Mouse (Mus musculus) kidney, postnatal 36 days (tissue): Measurements from ENCODE around the gene S100pbp.
A peak's percentile ranks its signal among the peaks of the same experiment; 100 is the strongest.

Experiments used
- DNase-seq, 2 experiments: peaks; one replicate each; pipeline ENCODE4 v3.0.0; 2021 to 2022; ENCODE audit warnings: mixed read lengths in 2 of 2

The S100pbp gene

DNA sequence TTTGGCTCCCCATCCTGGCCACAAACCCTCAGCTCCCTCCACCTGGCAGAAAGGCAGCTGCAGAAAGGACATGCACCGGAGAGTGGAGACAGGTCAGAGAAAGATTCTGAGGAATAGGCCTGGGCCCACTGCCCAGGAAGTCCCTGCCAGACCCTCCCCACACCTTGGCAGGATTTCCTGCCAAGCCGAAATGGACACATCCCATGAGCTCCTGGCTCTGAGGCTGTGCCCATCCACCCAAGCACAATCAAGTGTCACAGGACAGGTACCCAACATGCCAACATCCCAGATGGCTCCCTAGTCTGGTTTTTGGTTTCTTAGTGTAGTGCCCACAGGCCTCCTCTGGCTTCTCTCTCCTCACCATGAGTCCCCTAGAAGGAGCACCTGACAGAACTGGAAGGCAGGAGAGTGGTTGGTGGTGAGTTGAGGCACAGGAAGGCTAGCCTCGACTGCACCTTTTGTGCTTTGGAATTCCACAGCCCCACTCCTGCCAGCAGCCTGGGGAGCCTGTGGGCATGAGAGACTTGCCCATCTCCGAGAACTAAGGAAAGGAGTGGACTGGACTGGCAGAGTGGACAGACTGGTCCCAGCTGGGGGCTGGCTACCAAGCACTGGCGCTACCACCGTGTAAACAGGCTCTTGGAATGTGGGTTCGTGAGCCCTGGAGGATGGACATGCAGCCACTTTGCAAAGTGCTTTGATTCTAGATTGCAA, 31.0 kb upstream of the S100pbp start:
- DNase-seq, result no peak

DNA sequence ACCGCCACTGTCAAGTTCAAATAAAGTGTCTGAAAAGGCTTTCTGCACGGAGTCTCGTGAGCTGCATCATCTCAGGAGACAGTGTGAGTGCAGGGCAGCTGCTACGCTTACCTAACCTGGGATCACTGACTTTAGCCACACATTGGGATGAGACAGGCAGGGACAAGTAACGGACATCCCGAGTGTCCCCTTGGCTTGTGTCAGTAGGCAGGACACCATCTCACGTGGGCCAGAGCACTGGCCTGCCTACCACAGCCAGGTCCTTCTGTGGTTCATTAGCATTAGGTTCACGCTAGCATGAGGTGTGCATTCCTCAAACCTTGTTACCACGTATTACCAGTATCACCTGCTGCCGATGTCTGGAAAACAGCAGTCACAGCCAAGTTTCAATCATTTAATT, 29.7 kb upstream of the S100pbp start:
- DNase-seq, result no peak

DNA sequence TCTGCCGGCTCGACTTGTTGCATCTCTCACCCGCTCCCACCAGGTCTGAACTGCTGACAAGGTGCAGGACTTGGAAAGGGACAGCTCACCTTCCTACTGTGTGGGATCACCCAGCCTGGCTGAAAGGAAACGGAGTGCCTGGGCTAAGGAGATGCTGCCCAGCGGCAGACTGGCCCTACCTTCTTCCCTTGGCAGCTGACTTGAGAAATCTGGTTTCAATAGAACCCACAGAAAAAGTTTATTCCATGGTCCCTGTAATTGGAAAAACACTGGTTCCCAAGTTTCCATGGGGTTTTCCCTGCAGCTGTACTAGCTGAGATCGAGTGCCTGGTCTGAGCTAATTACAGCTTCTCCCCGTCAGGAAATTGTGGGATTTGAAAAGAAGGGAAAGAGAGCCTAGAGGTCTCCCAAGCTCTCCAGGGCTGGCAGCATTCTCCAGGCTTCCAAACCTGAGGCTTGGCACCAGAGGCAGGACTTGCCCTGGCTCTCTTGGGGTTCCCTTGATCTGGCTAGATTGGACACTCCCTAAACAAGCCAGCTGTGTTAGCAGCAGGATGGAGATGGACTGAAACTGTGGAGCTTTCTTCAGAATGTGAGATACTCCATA, 29.1 kb upstream of the S100pbp start:
- DNase-seq, result no peak

GRCm38 (mm10) chr4:129212486-129212885, 23.0 kb upstream of the S100pbp start:
- peak; percentile 31 to 64 for DNase-seq

DNA sequence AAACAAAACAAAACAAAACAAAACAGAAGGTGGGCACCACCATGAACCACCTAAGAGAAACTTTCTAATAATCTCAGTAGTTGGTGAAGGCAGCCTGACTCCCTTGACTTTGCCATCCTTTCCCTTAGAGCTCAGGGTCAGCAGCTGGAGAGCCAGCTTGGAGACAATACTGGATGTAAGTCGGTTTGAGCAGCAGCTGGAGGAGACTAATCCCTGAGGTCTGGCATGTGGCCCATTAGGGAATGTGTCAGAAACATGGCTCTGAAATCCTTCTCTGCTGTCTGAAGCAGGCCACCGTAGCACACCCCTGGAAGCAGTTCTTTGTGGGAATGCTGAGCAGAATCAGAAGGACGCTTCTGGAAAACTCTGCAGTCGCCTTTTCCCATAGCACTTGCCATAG, 21.9 kb upstream of the S100pbp start:
- DNase-seq, result no peak

DNA sequence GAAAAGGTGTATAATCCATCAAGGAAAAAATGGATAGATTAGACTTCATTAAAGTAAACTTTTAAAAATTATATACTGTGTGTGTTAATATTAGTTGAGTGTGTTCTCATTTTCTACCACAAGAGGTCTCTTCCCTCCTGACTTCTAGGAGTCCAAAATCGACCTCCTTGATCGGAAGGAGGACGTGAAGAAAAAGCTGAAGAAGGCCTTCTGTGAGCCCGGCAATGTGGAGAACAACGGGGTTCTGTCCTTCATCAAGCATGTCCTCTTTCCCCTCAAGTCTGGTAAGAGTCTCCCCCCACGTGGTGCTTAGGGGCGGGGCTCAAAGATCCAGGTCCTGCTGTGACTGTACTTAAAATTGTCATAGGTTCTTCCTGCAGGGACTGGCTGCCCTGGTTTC, 20.0 kb upstream of the S100pbp start:
- no peak for DNase-seq

- DNase-seq, result no peak
Observed at GRCm38 (mm10) chr4:129206792-129207191, 17.3 kb upstream of the S100pbp start.

- no peak for DNase-seq
Observed at GRCm38 (mm10) chr4:129204655-129205054, 15.1 kb upstream of the S100pbp start.

DNA sequence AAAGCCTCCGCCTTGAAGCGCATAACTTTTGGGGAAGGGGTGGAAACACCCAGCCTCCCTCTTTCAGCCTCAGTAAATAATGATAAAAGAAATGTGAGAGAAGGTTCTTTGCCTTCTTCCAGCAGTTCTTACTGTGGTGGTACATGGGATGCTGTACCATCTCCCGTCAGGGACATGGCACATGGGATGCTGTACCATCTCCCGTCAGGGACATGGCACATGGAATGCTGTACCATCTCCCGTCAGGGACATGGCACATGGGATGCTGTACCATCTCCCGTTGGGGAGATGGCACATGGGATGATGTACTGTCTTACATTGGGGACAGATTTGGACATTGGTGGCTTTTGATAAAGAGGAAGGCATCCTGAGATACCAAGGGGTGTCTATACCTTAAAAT, 8.0 kb upstream of the S100pbp start:
- DNase-seq, result no peak

DNA sequence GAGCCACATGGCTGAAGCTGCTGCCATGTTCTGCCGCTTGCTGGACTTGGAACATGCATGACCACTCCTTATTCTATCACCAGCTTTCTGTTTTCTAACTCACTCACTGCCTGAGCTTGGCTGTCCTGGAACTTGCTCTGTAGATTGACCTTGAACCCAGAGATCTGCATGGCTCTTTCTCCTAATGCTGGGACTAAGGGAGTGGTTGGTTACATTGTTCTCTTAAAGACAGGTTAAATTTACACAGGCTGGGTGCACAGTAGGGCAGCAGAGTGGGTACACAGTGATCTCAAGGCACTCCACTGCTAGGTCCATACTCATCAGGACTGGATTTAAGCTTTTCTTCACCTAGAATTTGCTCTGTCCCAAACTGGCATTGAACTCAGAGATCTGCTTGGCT, 4.8 kb upstream of the S100pbp start:
- DNase-seq, result no peak

- DNase-seq, result peak in 1 of 2 experiments; percentile 14
Observed at GRCm38 (mm10) chr4:129191691-129192090, 2.2 kb upstream of the S100pbp start.

DNA sequence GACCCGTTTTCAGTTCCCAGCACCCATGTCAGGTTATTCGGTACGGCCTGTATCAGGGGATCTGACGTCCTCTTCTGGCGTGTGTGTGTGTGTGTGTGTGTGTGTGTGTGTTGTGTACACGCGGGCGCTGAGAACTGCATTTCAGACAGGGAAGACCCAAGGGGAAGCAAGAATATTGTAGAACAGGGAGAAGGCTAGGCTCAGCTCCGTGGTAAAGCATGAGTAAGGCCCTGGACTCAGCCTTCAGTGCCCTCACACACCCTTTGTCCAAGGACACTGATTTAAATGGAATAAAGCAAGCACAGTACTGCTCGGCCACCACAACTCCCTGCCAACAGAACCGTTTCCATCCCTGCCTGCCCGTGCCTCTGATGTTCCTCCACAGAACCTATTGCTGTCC, 1.0 kb upstream of the S100pbp start:
- DNase-seq, result peak in 1 of 2 experiments; percentile 39

- DNase-seq, result peak; percentile 29 to 66
Observed at GRCm38 (mm10) chr4:129188803-129189541, 555 bp downstream of the S100pbp start.

- no peak for DNase-seq
Observed at GRCm38 (mm10) chr4:129188041-129188659, 1.4 kb downstream of the S100pbp start.

DNA sequence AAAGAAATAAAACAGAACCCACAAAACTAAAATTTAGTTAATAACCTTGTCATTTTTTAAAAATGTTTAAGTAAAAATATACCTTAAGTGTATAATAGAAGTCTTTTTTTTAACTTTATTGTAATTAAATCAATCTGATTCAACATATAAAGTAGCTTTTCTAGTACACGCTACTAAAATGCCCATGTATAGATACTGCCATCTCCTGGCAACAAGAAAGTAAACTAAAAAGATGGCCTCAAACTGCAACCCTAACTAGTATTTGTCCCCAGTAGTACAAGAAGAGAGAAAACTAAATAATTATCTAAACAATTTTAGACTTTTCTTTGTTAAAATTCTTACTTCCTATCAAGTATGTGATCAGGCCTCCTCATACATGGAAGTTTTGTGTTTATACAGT, 10.0 kb downstream of the S100pbp start:
- DNase-seq, result no peak

- DNase-seq, result peak in 1 of 2 experiments; percentile 18
Observed at GRCm38 (mm10) chr4:129172529-129172928, 17.0 kb downstream of the S100pbp start.

GRCm38 (mm10) chr4:129161581-129162255, 27.8 kb downstream of the S100pbp start:
- DNase-seq, result no peak

DNA sequence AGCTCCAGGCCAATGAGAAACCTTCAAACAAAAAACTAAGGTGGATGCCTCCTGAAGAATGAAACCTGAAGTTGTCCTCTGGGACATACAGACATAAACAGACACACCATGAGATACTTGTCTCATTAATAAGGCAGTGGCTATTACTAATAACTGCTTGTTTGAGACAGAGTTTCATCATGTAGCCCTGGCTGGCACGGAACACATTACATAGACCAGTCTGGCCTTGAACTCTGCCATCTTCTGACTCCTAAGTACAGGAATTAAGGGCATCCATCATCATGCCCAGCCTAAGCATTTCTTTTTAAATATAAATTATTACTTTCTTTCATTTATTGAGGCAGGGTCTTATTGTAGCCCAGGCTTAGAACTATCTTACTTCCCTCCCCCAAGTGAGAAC, 28.5 kb downstream of the S100pbp start:
- DNase-seq, result no peak

DNA sequence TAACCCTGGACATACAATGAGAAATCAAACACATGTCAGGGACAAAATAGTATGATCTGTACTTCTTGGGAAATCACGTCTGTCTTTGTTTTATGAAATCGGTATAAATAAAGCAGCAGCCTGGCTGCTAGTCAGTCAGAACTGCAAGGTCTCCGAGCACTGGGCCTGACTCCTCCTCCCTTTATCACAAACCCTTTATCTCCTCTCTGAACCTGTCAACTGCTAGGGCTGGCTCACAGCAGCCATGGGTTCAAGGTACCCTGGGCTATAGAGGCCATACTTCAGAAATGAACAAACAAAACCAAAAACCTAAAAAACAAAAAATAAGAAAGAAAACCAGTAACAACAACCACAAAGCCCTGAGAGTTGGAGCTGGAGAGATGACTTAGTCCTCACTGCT, 31.0 kb downstream of the S100pbp start:
- DNase-seq, result no peak

- DNase-seq, result no peak
Observed at GRCm38 (mm10) chr4:129157541-129157940, 32.0 kb downstream of the S100pbp start.

GRCm38 (mm10) chr4:129151276-129151811, 38.2 kb downstream of the S100pbp start:
- peak; percentile 42 to 67 for DNase-seq

DNA sequence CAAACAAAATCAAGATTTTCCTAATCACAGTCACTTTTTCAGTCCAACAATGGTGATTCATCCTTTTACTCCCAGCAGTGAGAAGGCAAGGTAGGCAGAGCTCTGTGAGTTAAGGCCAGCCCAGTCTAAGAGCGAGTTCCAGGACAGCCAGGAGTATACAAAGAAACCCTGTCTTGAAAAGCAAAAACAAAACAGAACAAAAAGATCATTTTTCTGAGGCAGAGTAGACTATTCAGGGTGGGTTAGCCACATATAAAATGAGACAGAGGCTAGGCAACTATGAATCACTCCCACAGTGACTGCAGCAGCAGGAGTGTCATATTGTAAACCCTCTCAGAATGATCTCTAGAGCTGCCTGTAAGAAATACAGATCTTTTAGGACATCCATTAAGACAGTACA, 40.2 kb downstream of the S100pbp start:
- DNase-seq, result no peak
